Mouse (Mus musculus) heart, postnatal 10 days (tissue): ENCODE data around the gene Gm49661. TPM values are rescaled to one million over a fixed set of nuclear protein-coding genes. Genes with fewer than 3 reads are reported as not detected.

Source experiments
- DNase-seq, 2 experiments: peaks; one replicate each; pipeline ENCODE4 v3.0.0; 2021
- intact Hi-C: fragments of 180-260 bp; cut with DNase I; formaldehyde crosslinking; loops from one replicate; pipeline ENCODE4 v1.15.1; 2025
- total RNA-seq, 2 experiments: library from RNA; stranded (reverse); gene quantifications; 2 replicates each; pipeline ENCODE4 v1.2.3; 2021

Gm49661 gene
- total RNA-seq, 2 experiments from 2014 or later, result 1.6 TPM; not detected in 1

- intact Hi-C loops, result no loop called here
- no peak for DNase-seq
Measured at GRCm38 (mm10) chr8:84985049-84985683, 15.9 kb upstream of the Gm49661 start.

- no peak for DNase-seq
- intact Hi-C loops, result no loop called here
Measured at GRCm38 (mm10) chr8:84984294-84985048, 15.2 kb upstream of the Gm49661 start.

DNA sequence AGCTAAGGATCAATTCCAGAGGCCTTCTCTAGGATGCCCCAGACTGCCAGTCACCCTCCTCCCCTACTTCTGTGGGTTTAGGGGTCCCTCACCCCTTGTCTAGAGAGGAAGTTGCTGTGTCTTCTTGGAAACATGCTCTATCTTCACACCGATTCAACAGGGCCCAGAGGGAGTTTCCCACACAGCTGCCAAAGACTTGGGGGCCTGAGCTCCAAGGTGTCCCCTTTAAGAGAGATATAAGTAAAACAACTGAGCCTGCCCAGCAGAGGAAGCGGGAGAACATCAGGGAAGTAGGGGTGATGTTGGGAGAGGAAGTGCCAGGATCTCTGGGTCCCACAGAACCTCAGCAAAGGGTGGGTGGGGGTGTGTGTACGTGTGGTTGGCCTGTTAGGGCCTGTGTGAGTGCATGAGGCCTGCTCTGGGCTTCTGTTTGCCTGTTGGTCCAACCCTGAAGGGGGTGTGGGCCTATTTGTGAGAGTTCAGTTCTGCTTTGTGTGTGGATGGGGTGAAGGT lies 13.3 kb upstream of the Gm49661 start:
- intact Hi-C loops, result no loop called here
- no peak for DNase-seq

DNA sequence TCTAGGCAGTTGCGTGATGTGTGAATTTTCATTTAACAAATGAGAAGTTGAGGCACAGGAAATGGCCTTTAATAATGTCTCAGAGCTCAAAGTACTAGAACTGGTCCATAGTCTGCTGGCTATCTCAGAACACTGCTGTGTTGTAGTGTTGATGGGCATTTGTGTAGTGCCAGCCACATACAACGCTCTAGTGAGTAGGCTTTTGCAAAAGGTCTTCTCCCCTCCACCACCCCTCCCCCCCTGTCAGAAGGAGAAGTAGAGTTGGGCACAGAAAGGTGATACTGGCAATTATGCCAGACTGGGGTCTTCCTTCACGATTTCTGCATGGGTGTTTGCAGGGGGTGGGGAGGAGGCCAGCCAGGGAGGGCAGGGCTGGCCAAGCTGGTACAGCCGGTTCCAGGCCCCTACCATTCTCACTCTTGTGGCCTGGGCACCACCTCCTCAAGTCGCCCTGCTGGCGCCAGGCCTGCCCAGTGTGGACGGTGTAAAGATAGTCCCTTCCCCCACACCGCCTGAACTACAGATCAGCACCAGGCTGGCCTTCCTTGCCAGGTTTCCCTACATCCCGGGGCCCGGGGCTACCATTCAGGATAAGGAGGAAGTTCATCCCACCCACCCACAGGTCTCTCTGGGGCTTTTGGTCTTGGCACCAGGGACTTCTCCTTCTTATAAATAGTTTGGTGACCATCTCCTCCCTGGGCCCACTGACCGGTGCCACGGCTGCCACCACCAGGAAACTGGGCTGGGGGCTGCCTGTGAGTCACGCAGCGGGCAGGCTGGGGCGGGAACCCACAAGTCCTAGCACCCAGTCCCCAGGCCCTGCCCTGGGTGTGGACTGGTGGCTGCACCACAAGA lies 12.6 kb upstream of the Gm49661 start:
- no peak for DNase-seq
- intact Hi-C loops, result no loop called here

GRCm38 (mm10) chr8:84980622-84981358 lies 11.6 kb upstream of the Gm49661 start:
- peak; percentile 87 to 88 for DNase-seq
- intact Hi-C loops, result no loop called here

DNA sequence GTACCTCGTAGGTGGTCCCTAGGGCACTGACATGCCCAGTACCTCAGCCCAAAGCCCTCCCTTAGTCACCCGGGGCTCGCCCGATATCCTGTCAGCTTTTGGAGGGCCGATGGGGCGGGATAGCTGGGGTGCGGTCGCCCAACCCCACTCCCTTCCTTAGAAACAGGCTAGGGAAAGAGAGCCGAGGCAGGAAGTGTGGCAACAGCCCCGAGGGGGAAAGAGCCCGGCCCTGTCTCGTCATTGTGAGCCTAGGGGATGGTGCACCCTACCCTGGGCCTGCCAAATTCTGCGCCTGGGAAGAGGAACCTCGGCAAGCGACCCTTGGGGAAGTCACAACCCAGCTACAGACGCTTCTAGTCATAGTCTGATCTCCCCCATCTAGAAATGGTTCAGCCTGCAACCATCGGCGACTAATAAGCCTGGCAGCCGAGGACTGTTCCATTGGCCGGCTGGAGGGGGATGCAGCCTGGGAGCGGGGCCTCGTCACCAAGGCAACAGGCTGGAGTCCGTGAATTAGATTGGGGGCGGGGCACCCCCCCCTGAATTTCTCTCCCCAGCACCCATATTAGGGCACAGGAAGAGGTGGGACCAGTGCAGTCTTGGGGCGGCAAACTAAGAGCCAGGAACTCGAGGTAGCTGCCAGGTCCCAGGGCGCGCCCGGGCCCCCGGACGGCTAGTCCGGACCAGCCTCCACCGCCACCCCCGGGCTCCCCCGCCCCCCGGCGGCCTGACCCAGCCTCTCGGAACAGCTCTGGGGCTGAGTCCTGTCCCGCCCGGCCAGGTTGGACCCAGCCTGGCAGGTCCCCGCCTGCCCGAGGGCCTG lies 10.6 kb upstream of the Gm49661 start:
- intact Hi-C loops, result loop anchor here (5.0 kb wide), 1 partner anchor 318 kb away; the partner anchor contains the start of gene Ier2
- DNase-seq, result peak; percentile 93 to 95

GRCm38 (mm10) chr8:84978248-84978940 lies 9.2 kb upstream of the Gm49661 start, which contains the start of gene Junb:
Gene Junb (minus strand): TSS chr8:84978718.
- intact Hi-C loops, result loop anchor here (5.0 kb wide), 1 partner anchor 316 kb away; the partner anchor contains the start of gene Ier2

DNA sequence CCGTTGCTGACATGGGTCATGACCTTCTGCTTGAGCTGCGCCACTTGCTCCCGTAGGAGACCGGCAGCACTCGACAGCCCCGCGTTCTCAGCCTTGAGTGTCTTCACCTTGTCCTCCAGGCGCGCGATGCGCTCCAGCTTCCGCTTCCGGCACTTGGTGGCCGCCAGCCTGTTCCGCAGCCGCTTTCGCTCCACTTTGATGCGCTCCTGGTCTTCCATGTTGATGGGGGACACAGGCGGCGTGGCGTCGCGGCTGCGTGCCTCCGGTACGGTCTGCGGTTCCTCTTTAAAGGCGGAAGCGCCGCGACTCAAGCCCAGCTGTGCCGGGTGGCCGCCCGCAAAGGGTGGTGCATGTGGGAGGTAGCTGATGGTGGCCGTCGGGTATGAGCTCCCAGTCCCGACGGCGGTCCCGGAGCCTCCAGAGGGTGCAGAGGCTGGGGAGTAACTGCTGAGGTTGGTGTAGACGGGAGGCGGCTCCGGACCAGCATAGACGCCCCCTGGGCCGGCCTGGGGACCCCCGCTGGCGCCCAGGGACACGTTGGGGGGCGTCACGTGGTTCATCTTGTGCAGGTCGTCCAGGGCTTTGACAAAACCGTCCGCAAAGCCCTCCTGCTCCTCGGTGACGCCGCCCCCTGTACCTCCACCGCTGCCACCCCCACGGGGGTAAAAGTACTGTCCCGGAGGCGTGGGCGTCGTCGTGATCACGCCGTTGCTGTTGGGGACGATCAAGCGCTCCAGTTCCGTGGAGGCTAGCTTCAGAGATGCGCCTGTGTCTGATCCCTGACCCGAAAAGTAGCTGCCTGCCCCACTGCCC lies 8.4 kb upstream of the Gm49661 start:
- DNase-seq, result peak; percentile 76 to 79
- intact Hi-C loops, result loop anchor here (5.0 kb wide), 1 partner anchor 315 kb away; the partner anchor contains the start of gene Ier2

More at GRCm38 (mm10) chr8:84978248-84978940, 9.2 kb upstream of the Gm49661 start, which contains the start of gene Junb:
- peak; percentile 96 for DNase-seq

DNA sequence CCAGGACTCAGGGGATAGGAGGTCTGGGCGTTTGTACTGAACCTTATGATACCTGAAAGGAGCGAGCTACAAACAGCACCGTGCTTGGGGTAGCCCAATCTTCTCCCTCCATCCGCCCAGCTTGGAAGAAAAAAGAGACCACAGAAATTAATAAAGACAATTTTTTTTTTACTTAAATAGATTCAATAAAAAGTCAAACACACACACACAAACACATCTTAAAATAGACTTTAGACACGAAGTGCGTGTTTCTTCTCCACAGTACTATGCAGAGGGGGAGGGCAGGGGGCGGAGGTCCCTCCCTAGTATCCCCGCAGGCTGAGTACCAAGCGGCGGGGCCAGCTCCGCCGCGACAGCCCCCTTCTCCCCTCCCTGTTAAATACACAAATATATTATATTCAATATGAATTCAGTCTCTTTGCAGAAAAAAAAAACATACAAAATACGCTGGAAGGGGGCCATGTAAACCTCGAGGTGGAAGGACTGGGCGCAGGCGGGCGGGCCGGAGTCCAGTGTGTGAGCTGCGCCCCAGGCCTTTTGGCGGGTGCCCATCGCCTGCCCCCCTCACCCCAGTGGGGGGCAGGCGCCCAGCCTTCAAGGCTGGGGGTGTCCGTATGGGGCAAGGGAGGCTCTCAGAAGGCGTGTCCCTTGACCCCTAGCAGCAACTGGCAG lies 7.7 kb upstream of the Gm49661 start:
- peak in 1 of 2 experiments; percentile 47 for DNase-seq
- intact Hi-C loops, result loop anchor here (5.0 kb wide), 1 partner anchor 315 kb away; the partner anchor contains the start of gene Ier2

GRCm38 (mm10) chr8:84976031-84976762 lies 7.0 kb upstream of the Gm49661 start:
- peak; percentile 98 for DNase-seq
- intact Hi-C loops, result loop anchor here (5.0 kb wide), 1 partner anchor 314 kb away; the partner anchor contains the start of gene Ier2

DNA sequence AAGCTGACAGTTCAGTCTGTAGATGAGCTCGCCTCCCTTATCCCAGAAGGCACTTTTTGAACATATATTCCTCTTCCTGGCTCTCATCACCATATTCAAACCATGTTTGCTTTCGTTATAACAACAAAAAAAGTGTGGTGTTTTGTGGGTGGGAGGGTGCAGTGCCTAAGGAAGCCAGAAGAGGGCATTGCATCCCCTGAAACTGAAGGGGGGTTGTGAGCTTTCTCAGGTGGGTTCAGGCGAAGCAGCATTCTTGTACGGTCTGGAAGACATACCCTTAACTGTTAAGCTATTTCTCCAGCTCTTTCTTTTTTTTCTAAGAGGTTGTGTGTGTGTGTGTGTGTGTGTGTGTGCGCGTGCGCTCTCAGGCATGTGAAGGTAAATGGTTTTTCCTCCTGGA lies 6.2 kb upstream of the Gm49661 start:
- peak; percentile 69 to 82 for DNase-seq
- intact Hi-C loops, result loop anchor here (2.0 to 5.0 kb wide), 2 partner anchors 49 to 313 kb away; partner anchors contain the start of genes Asna1 and Ier2

GRCm38 (mm10) chr8:84974543-84975142 lies 5.4 kb upstream of the Gm49661 start:
- intact Hi-C loops, result loop anchor here (1.0 to 5.0 kb wide), 3 partner anchors 16 to 312 kb away; partner anchors contain the start of genes Asna1, Hook2 and Ier2
- DNase-seq, result no peak

DNA sequence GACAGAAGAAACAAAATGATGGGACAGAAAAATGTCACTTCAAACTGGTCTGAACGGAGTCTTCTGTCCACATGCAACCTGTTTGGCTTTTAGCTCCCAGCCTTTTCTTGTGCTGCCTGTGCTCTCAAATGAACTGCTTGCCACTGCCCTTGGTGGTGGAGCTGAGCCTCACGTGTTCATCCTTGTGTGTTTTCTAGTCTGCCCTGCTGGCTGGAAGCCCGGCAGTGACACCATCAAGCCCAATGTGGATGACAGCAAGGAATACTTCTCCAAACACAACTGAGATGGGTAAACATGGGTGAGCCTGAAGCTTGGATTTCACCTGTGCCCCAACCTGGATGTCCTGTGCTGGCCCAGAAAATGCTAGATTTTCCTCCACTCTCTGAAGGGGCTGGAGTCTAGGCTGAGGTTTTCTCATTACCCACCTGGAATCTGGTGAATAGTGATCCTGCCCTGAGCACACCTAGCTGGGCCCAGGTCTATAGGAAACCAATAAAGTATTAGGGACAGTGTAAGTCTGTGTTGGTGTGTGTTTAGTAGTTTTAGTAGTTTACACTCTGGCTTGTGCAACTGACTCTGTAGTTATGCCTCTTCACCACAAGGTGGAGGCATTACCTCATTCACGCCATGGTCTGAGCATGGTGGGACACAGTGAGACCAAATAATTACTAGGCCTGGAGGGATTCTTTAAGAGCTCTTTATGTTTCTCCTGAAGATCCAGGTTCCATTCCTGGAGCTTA lies 4.7 kb upstream of the Gm49661 start:
- intact Hi-C loops, result loop anchor here (1.0 to 2.0 kb wide), 2 partner anchors 16 to 51 kb away; partner anchors contain the start of genes Asna1 and Hook2
- DNase-seq, result peak; percentile 78 to 82

- intact Hi-C loops, result no loop called here
- no peak for DNase-seq
Measured at GRCm38 (mm10) chr8:84973079-84973478, 3.8 kb upstream of the Gm49661 start.

GRCm38 (mm10) chr8:84970913-84971312 lies 1.7 kb upstream of the Gm49661 start:
- DNase-seq, result no peak
- intact Hi-C loops, result no loop called here
